9 mouse cellular contexts compared by ENCODE assay signal in the genomic region with DNA sequence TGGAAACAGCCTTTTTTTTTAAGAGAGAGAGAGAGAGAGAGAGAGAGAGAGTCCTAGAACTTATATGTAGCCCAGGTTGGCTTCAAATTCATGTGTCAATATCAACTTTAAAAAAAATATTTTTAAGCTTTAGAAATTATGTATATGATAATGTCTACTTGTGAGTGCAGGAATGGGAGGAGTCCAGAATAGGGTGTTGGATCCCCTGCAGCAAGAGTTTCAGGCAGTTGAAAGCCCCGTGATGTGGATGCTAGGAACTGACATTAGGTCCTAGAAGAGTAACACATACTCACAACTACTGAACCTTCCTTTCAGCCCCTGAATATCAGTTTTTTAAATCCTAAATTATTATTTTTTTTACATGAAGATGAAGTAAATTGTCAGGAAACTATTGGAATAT. TPM values are rescaled to one million over a fixed set of nuclear protein-coding genes. Genes with fewer than 3 reads are reported as not detected.
DNase-seq lines count a peak whose midpoint lies in the region; ATAC-seq and TF ChIP-seq lines count a peak whose summit lies in the region.
"Had no signal": no experiment of that assay in that cellular context is flagged by ENCODE, and none has a peak within 500 bp of the region (broad histone marks: within the 10 kb centered on the region; RNA-seq: fewer than 3 reads in every experiment).

No protein-coding gene starts in this region.

- no peaks in the 10 kb centered on the region for H3K27me3 ChIP-seq in megakaryocyte, embryonic 14.5 days (replicated peaks)
- no peaks in the 10 kb centered on the region for H3K27me3 ChIP-seq in liver, embryonic 13.5 days
- H3K27me3 ChIP-seq in thymus, adult 2 months (ENCODE audit: control insufficient read depth, insufficient read depth, low read length), result no peaks in the 10 kb centered on the region

- H3K4me3 ChIP-seq in gastrocnemius, adult 2 months, result peak overlapping the region; percentile 87
- peak overlapping the region; percentile 100 for H3K4me3 ChIP-seq in megakaryocyte, embryonic 14.5 days (replicated peaks)
- peak overlapping the region; percentile 90 for H3K4me3 ChIP-seq in liver, embryonic 13.5 days (replicated peaks)
- no peak overlapping the region for H3K4me3 ChIP-seq in thymus, adult 2 months (ENCODE audit: control insufficient read depth, insufficient read depth, low read length)

- H3K9ac ChIP-seq in liver, embryonic 13.5 days, result peak overlapping the region; percentile 93

- TF ChIP-seq POLR2A in thymus, adult 2 months (IDR thresholded peaks at IDR 0.05; ENCODE audit: control insufficient read depth, extremely low read depth, insufficient read depth, low read length, poor library complexity), result no peak

- WGBS in liver, embryonic 13.5 days (ENCODE audit: insufficient replicate concordance), result 40% methylated on average over 1 of the region's 1 CpGs
- 93% methylated on average over 1 of the region's 1 CpGs for WGBS in thymus, adult 2 months

- H3K36me3 ChIP-seq in megakaryocyte, embryonic 14.5 days (replicated peaks; ENCODE audit: low read length), result peaks cover 35% of the 10 kb centered on the region
- peaks cover 22% of the 10 kb centered on the region for H3K36me3 ChIP-seq in liver, embryonic 13.5 days
- peaks cover 5% of the 10 kb centered on the region; the same call in 1 of the 2 replicates for H3K36me3 ChIP-seq in thymus, adult 2 months (ENCODE audit: control insufficient read depth, insufficient read depth, low read length)

- DNase-seq in gastrocnemius, adult 2 months, result no peak
- DNase-seq in gastrocnemius, adult 8-10 months (ENCODE audit: low spot score in 2 of 2), result no peak
- DNase-seq in liver, embryonic 13.5 days, result no peak
- DNase-seq in retina, embryonic 14.5 days (ENCODE audit: low spot score), result no peak
- no peak for DNase-seq in thymus, adult 2 months
- DNase-seq in gastrocnemius, postnatal 36 days, result no peak

- H3K9me3 ChIP-seq in megakaryocyte, embryonic 14.5 days, result no peaks in the 10 kb centered on the region
- no peaks in the 10 kb centered on the region for H3K9me3 ChIP-seq in liver, embryonic 13.5 days (replicated peaks)

- H3K27ac ChIP-seq in gastrocnemius, adult 2 months, result peak overlapping the region; percentile 99
- no peak overlapping the region for H3K27ac ChIP-seq in liver, embryonic 13.5 days
- H3K27ac ChIP-seq in thymus, adult 2 months (ENCODE audit: control insufficient read depth, insufficient read depth, low read length), result no peak overlapping the region

- no peak for ATAC-seq in megakaryocyte, adult 5-6 weeks (ENCODE audit: poor library complexity, severe bottlenecking)
- ATAC-seq in liver, embryonic 13.5 days (ENCODE audit: low read depth), result no peak

- intact Hi-C loops in gastrocnemius, adult 2 months (cut with DNase I), result no loop called here
- intact Hi-C loops in gastrocnemius, postnatal 36 days (cut with DNase I), result no loop called here

- H3K4me1 ChIP-seq in megakaryocyte, embryonic 14.5 days, result peaks cover 33% of the 10 kb centered on the region
- peaks cover 34% of the 10 kb centered on the region for H3K4me1 ChIP-seq in liver, embryonic 13.5 days (replicated peaks)
- peaks cover 2% of the 10 kb centered on the region; the same call in 1 of the 2 replicates for H3K4me1 ChIP-seq in thymus, adult 2 months (replicated peaks; ENCODE audit: control insufficient read depth, insufficient read depth, low read length)

- peak overlapping the region; percentile 74 for H3K4me2 ChIP-seq in liver, embryonic 13.5 days

- TF ChIP-seq CTCF in gastrocnemius, adult 2 months (IDR thresholded peaks at IDR 0.05), result no peak
- TF ChIP-seq CTCF in thymus, adult 2 months (IDR thresholded peaks at IDR 0.05; ENCODE audit: borderline replicate concordance, control insufficient read depth, extremely low read depth, insufficient read depth, low read length, poor library complexity), result no peak

RNA-seq across cellular contexts. Expression of gene Arnt, which starts 1.4 kb away (rescaled TPM):
- 10 to 100 TPM; 43.2 to 48.0 TPM for total RNA-seq in gastrocnemius, adult 2 months (2021)
- total RNA-seq in gastrocnemius, adult 8-10 months (2022), result 10 to 100 TPM; 45.0 to 51.9 (median 46.6) TPM
- 11.1 and 19.7 TPM in 2 replicates for polyA plus RNA-seq in megakaryocyte, embryonic 14.5 days (2012; ENCODE audit: insufficient read depth, low replicate concordance)
- 26.8 and 30.6 TPM in 2 replicates for total RNA-seq in megakaryocyte, adult 5-6 weeks (2015)
- total RNA-seq in megakaryocyte, adult 5-6 weeks (2017), result 27.8 and 36.1 TPM in 2 replicates
- polyA plus RNA-seq in liver, embryonic 13.5 days (2015; fragmentation: Nextera tagmentation; extraction: Ambion mirVana), result 16.0 and 20.3 TPM in 2 replicates
- polyA plus RNA-seq in thymus, adult 2 months (2012; rRNA removed), result 40.5 and 54.5 TPM in 2 replicates
- 10 to 100 TPM; 34.0 to 44.8 TPM for total RNA-seq in gastrocnemius, postnatal 36 days (2021)

RNA-seq across cellular contexts. Expression of gene 4930558C23Rik, which starts 32.9 kb away (rescaled TPM):
- total RNA-seq in gastrocnemius, adult 2 months (2021), result not detected
- total RNA-seq in gastrocnemius, adult 8-10 months (2022), result under 1 TPM in 1 of 4 experiments, not detected in 3; 0.92 TPM
- not detected in 2 replicates for polyA plus RNA-seq in megakaryocyte, embryonic 14.5 days (2012; ENCODE audit: insufficient read depth, low replicate concordance)
- total RNA-seq in megakaryocyte, adult 5-6 weeks (2015), result not detected in 2 replicates
- not detected in 2 replicates for total RNA-seq in megakaryocyte, adult 5-6 weeks (2017)
- polyA plus RNA-seq in liver, embryonic 13.5 days (2015; fragmentation: Nextera tagmentation; extraction: Ambion mirVana), result not detected in 2 replicates
- polyA plus RNA-seq in thymus, adult 2 months (2012; rRNA removed), result not detected in 2 replicates
- not detected for total RNA-seq in gastrocnemius, postnatal 36 days (2021)
- polyA plus RNA-seq: C2C12 had no signal
